Mouse (Mus musculus) erythroblast, adult 5-6 weeks (primary cell): Measurements from ENCODE around the gene Capn8. TPM values are rescaled to one million over a fixed set of nuclear protein-coding genes. Genes with fewer than 3 reads are reported as not detected.
A peak's percentile ranks its signal among the peaks of the same experiment; 100 is the strongest.

Source experiments
- ATAC-seq: replicated peaks from 2 replicates; pipeline ENCODE4 v1.8.0; 2016; ENCODE audit warnings: moderate number of reproducible peaks, mild to moderate bottlenecking, moderate TSS enrichment, inconsistent platforms; ENCODE audit not compliant: poor library complexity, low FRiP score, severe bottlenecking
- total RNA-seq, 2 experiments: library from RNA; stranded (forward) in 1 of 2; stranded (reverse) in 1 of 2; fragments of 150-400 nt in 1 of 2; fragments of 200-764, 138-1000 nt in 1 of 2; gene quantifications; 2 replicates each; pipeline versions ENCODE4 v1.2.3 to v1.2.4; 2015 to 2017; ENCODE audit warnings: low replicate concordance in 2 of 2

Capn8 gene
- total RNA-seq (2015; ENCODE audit: low replicate concordance) (not detected in 2 replicates), total RNA-seq (2017; ENCODE audit: low replicate concordance) (not detected in 2 replicates)

DNA sequence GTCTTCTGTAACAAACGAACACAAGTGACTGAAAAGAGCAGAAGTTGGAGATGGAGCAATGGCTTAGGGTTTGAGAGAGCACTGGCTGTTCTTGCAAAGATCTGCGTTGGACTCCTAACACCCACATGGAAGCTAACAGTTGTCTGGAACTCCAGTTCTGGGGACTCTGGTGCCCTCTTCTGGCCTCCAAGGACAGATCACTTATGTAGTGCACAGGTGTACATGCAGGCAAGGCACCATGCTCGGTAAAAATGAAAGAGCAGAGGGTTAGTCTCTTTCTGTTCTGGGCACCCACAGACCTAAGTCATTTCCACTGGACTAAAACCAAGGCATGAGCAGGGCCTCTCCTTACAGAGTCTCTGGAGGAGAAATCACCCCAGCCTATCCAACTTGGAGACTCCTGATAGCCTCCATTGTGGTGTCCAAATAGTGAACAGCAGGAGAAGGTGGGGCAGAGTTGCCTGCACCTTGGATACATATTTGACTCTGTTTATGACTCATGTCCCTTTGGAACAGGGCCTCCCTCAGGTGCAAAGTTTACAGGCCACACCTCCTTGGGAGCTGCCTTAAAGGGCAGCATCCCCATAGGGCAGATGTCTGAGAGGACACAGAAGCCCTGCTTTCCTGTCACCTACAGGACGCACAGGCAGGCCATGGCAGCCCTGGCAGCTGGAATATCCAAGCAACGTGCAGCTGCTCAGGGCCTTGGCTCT, at the start of gene Capn8:
TSS of gene Capn8 (plus strand) at position 600 of the 713 bp plus-strand sequence.
- ATAC-seq, result no peak

DNA sequence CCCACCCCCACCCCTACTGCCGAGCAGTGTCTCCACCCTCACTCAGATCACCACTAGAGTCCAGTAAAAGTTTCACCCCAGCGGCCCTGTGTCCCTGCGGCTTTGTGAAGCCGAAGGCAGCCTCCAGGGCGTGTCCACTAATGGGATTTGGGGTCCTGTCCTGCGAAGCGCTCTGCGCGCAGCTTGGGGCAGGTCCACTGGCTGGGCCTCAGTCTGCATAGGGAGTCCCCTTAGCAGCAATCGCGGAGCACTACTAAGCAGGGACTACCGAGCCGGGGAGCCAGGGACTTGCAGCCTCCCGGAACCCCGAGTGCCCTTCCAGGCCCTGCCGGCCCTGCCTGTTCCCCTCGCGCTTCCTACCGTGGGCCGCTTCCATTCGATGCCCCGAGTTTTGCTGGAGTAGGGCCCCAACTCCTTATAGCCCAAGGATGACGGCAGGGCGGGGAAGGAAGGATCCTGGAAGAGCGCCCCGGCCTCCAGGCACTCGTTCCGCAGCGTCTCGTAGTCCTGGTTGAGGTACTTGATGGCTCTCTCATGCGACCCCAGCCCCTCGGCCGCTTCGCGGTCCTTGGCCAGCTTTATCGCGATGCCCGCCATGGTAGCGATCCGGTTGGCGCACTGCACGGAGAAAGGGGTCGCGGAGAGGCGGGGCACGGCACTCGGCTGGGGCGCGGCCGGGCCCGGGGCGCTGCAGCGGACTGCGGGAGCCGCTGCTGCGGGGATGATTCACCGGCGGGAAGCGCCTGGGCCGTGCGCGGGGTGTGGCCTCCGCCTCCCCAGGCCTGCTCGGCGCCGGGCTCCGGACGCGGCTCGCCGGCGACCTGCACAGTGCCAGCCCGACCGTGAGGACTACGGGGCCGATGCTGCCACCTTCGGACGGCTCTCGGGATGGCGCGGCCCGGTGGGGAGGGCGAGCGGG, 47.8 kb upstream of the Capn8 start, which contains the start of gene Capn2:
TSS of gene Capn2 (minus strand) at position 851 of the 919 bp plus-strand sequence.
- no peak for ATAC-seq

DNA sequence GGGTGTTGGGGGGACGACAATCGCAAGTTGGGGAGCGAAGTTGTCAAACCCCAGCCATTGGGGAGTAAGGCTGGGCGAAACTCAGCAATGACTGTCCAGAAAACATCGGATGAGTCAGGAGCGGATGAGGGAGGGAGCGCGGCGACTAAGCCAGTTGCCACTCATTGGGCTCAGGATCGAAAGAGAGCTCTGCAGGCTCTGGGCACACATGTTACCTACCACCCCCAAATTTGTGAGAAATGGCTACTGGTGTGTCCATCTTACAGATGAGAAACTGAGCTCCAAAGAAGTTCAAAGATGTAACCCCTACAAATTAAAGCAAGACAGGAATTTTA, 47.2 kb upstream of the Capn8 start:
- no peak for ATAC-seq

- ATAC-seq, result no peak
These were observed 46.6 kb upstream of the Capn8 start for GRCm38 (mm10) chr1:182518143-182518680.

DNA sequence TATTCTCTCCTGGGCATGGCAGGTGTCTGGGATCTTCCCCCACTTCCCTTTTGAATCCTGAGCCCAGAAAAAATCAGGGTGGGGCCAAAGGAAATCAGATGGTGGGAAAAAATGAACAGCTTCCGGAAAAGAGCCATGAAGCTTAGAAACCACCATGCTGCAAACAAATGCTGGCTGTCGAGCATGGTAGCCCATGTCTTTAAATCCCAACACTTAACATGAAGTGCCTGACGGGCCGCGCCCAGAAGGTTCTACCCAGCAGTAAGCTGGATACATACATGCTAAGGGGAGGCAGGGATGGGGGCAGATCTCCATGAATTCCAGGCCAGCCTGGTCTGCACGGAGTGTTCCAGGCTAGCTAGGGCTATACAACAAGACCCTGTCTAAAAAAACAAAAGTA, 46.0 kb upstream of the Capn8 start:
- ATAC-seq, result no peak

DNA sequence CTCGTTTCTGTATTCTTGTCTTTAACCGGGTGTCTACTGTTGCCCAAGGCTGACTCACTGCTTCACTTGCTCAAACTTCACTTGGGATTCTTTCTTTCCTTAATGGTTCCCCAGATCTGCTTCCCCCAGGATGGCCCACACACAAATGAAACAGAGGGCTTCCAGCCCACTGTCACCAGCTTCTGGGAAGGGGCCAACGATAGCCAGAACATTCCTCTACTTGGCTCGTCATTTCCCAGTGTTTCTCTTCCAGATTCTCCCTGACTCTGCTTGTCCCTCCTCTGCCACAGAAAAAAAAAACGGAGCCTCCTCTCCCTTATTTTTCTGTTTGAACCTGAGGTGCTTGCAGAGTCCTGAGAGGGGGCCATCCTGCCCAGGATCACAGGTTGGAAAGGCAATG, 45.5 kb upstream of the Capn8 start:
- no peak for ATAC-seq

- no peak for ATAC-seq
These were observed 44.5 kb upstream of the Capn8 start for GRCm38 (mm10) chr1:182520091-182520937.

GRCm38 (mm10) chr1:182520938-182521500, 43.8 kb upstream of the Capn8 start:
- ATAC-seq, result no peak

GRCm38 (mm10) chr1:182522961-182523360, 41.8 kb upstream of the Capn8 start:
- ATAC-seq, result no peak

DNA sequence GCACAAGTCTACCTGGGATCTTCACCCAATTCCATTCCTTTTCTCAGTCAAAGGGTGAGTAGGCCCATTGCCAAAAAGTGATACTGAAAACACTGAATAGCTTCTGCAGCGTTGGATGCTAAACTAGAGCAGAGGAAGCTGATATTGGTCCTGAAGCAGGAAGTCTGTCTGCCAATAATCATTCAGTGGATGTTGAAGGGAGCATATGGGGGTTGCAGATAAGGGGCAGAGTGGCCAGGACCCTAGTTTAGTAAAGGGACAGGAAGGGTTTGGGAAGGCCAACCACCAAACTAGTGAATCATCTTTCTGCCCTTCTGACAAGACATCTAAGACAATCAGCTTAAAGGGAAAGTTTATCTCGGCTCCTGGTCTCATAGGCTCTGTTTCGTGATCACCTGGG, 41.1 kb upstream of the Capn8 start:
- no peak for ATAC-seq

GRCm38 (mm10) chr1:182525601-182526000, 39.2 kb upstream of the Capn8 start:
- ATAC-seq, result no peak

DNA sequence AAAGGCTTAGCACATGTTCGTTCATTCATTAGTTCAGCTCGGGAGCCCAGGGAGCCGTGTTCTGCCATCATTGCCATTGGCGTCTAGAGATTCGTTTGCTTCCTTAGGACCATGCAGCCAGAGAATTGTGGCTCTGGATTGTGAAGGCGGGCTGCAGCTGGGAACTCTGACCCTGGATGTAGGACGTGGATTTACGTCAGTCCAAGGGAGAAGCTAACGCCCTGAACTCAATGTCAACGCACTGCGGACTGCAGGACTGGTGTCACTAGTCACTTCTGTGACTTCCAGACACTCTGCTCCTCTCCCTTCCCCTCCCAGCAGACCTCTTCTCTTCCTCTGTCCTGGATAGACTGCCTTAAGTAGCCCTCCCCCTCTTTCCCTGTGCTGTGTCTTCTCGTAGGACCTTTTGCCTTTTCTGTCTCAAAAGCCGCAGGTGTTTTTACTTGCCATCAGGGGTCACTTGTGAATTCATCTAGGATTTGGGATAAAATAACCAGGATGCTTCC, 37.5 kb upstream of the Capn8 start:
- ATAC-seq, result no peak

- ATAC-seq, result no peak
These were observed 36.6 kb upstream of the Capn8 start for GRCm38 (mm10) chr1:182527921-182528858.

DNA sequence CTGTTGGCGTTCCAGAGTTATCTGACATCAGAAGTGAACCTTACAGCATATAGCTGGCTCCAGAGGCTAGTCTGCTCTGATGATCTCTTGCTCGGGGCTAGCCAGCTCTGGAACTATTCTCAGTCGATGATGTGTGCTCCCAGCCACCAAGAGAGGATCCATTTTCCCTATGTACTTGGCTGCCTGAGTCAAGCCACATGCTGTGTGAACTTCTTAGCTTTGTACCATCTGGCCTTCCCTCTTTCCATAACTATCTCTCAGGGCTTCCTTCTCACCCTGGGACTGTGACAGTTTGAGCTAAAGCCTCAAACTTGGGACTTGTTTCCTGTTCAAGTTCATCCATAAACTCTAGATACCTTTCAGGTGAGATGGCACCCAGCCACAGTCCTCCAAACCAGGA, 31.2 kb upstream of the Capn8 start:
- ATAC-seq, result no peak

- no peak for ATAC-seq
These were observed 29.7 kb upstream of the Capn8 start for GRCm38 (mm10) chr1:182535080-182535481.

- peak; percentile 55; the same call in 1 of the 2 replicates for ATAC-seq
These were observed 25.5 kb upstream of the Capn8 start for GRCm38 (mm10) chr1:182539023-182539940.

- no peak for ATAC-seq
These were observed 22.7 kb upstream of the Capn8 start for GRCm38 (mm10) chr1:182542110-182542509.
